8 mouse cellular contexts compared by ENCODE assay signal in genomic region chr6:91514737-91515362, GRCm38 (mm10). TPM values are rescaled to one million over a fixed set of nuclear protein-coding genes. Genes with fewer than 3 reads are reported as not detected.
A peak's percentile ranks its signal among the peaks of the same experiment; 100 is the strongest.
DNase-seq lines count a peak whose midpoint lies in the region; ATAC-seq and TF ChIP-seq lines count a peak whose summit lies in the region.

No protein-coding gene starts in this region.

- peak overlapping the region; percentile 68 for H3K4me2 ChIP-seq in liver, embryonic 11.5 days
- peak overlapping the region; percentile 69 for H3K4me2 ChIP-seq in stomach, embryonic 15.5 days

- ATAC-seq in liver, embryonic 11.5 days (replicated peaks; ENCODE audit: low FRiP score): no peak
- no peak for ATAC-seq in stomach, embryonic 15.5 days (ENCODE audit: insufficient read depth, low FRiP score, low read depth)

- H3K36me3 ChIP-seq in liver, embryonic 11.5 days (ENCODE audit: control insufficient read depth, insufficient read depth, low read length): peaks cover 10% of the 10 kb centered on the region
- peaks cover 16% of the 10 kb centered on the region for H3K36me3 ChIP-seq in stomach, embryonic 15.5 days

- TF ChIP-seq POLR2A in embryonic fibroblast, embryonic 13.5 days (IDR thresholded peaks at IDR 0.05; ENCODE audit: low read depth, low read length): no peak

- no peaks in the 10 kb centered on the region for H3K9me3 ChIP-seq in liver, embryonic 11.5 days (ENCODE audit: control insufficient read depth, low read length)
- no peaks in the 10 kb centered on the region for H3K9me3 ChIP-seq in stomach, embryonic 15.5 days

- WGBS in liver, embryonic 11.5 days: 18% methylated on average over 10 of the region's 10 CpGs
- WGBS in stomach, embryonic 15.5 days: 18% methylated on average over 10 of the region's 10 CpGs

- no peak for TF ChIP-seq CTCF in embryonic fibroblast, embryonic 13.5 days (IDR thresholded peaks at IDR 0.05; ENCODE audit: borderline replicate concordance, insufficient read depth, low read length)

- H3K4me1 ChIP-seq in embryonic fibroblast, embryonic 13.5 days (ENCODE audit: control insufficient read depth, insufficient read depth, low read length): peaks cover 4% of the 10 kb centered on the region; the same call in 1 of the 2 replicates
- peaks cover 14% of the 10 kb centered on the region for H3K4me1 ChIP-seq in liver, embryonic 11.5 days (replicated peaks; ENCODE audit: control insufficient read depth, insufficient read depth, low read length)
- H3K4me1 ChIP-seq in stomach, embryonic 15.5 days: peaks cover 6% of the 10 kb centered on the region

- DNase-seq in cerebellum, adult 9-10 months: peak; percentile 37
- DNase-seq in cerebellum, postnatal 4 days (ENCODE audit: low spot score in 2 of 2): no peak
- DNase-seq in 416B (ENCODE audit: low read depth): peak; percentile 52
- no peak for DNase-seq in liver, embryonic 11.5 days (ENCODE audit: low spot score)
- DNase-seq in right cerebral cortex, postnatal 10 days (ENCODE audit: low spot score in 2 of 2): no peak
- DNase-seq in adrenal gland, adult 8-10 months: no peak

- H3K9ac ChIP-seq in liver, embryonic 11.5 days (ENCODE audit: low read depth, low read length): peak overlapping the region; percentile 78
- peak overlapping the region; percentile 52; the same call in 1 of the 2 replicates for H3K9ac ChIP-seq in stomach, embryonic 15.5 days

- no peak overlapping the region for H3K27ac ChIP-seq in embryonic fibroblast, embryonic 13.5 days (ENCODE audit: insufficient read depth, low read length)
- H3K27ac ChIP-seq in liver, embryonic 11.5 days (ENCODE audit: low read depth, low read length): no peak overlapping the region
- H3K27ac ChIP-seq in stomach, embryonic 15.5 days: 0 out of 2 replicates have a peak overlapping the region, but pooled peaks have one; percentile 44

- H3K27me3 ChIP-seq in liver, embryonic 11.5 days (replicated peaks; ENCODE audit: control insufficient read depth, insufficient read depth, low read length): no peaks in the 10 kb centered on the region
- no peaks in the 10 kb centered on the region for H3K27me3 ChIP-seq in stomach, embryonic 15.5 days (replicated peaks)

- peak overlapping the region; percentile 75 for H3K4me3 ChIP-seq in embryonic fibroblast, embryonic 13.5 days (ENCODE audit: insufficient read depth, low read length)
- H3K4me3 ChIP-seq in liver, embryonic 11.5 days (ENCODE audit: low read depth, low read length): peak overlapping the region; percentile 83
- H3K4me3 ChIP-seq in stomach, embryonic 15.5 days (replicated peaks): peak overlapping the region; percentile 88

RNA-seq across cellular contexts. Expression of gene Xpc, which starts 0.8 kb away (rescaled TPM):
- polyA plus RNA-seq in embryonic fibroblast, embryonic 13.5 days (2011; ENCODE audit: insufficient read length, low read depth, missing spikeins): 5.7 and 7.7 TPM in 2 replicates
- 13.2 and 13.4 TPM in 2 replicates for polyA plus RNA-seq in liver, embryonic 11.5 days (2014; fragmentation: Nextera tagmentation; extraction: Ambion mirVana)
- 13.8 and 15.3 TPM in 2 replicates for polyA plus RNA-seq in stomach, embryonic 15.5 days (2015; fragmentation: Nextera tagmentation; extraction: Ambion mirVana)
- total RNA-seq in adrenal gland, adult 8-10 months (2022): 10 to 100 TPM; 19.6 to 24.0 (median 22.6) TPM

RNA-seq across cellular contexts. Expression of gene Lsm3, which starts 0.9 kb away (rescaled TPM):
- 70.3 and 96.0 TPM in 2 replicates for polyA plus RNA-seq in embryonic fibroblast, embryonic 13.5 days (2011; ENCODE audit: insufficient read length, low read depth, missing spikeins)
- polyA plus RNA-seq in liver, embryonic 11.5 days (2014; fragmentation: Nextera tagmentation; extraction: Ambion mirVana): 309 and 318 TPM in 2 replicates
- 239 and 248 TPM in 2 replicates for polyA plus RNA-seq in stomach, embryonic 15.5 days (2015; fragmentation: Nextera tagmentation; extraction: Ambion mirVana)
- 10 to 100 TPM; 29.6 to 42.9 (median 37.4) TPM for total RNA-seq in adrenal gland, adult 8-10 months (2022)

RNA-seq across cellular contexts. Expression of gene Tmem43, which starts 41.3 kb away (rescaled TPM):
- polyA plus RNA-seq in embryonic fibroblast, embryonic 13.5 days (2011; ENCODE audit: insufficient read length, low read depth, missing spikeins): 99.4 and 116 TPM in 2 replicates
- 30.0 and 31.7 TPM in 2 replicates for polyA plus RNA-seq in liver, embryonic 11.5 days (2014; fragmentation: Nextera tagmentation; extraction: Ambion mirVana)
- 45.8 and 46.9 TPM in 2 replicates for polyA plus RNA-seq in stomach, embryonic 15.5 days (2015; fragmentation: Nextera tagmentation; extraction: Ambion mirVana)
- total RNA-seq in adrenal gland, adult 8-10 months (2022): 10 to 100 TPM; 46.0 to 70.9 (median 60.9) TPM

RNA-seq across cellular contexts. Expression of gene Chchd4, which starts 41.5 kb away (rescaled TPM):
- polyA plus RNA-seq in embryonic fibroblast, embryonic 13.5 days (2011; ENCODE audit: insufficient read length, low read depth, missing spikeins): 5.3 and 5.8 TPM in 2 replicates
- 47.1 and 47.3 TPM in 2 replicates for polyA plus RNA-seq in liver, embryonic 11.5 days (2014; fragmentation: Nextera tagmentation; extraction: Ambion mirVana)
- polyA plus RNA-seq in stomach, embryonic 15.5 days (2015; fragmentation: Nextera tagmentation; extraction: Ambion mirVana): 25.9 and 29.7 TPM in 2 replicates
- 10 to 100 TPM; 16.6 to 19.3 (median 18.2) TPM for total RNA-seq in adrenal gland, adult 8-10 months (2022)

Comparison
In these comparisons a context has a peak if more than half of its experiments do, and no peak if none do; other contexts are left out.
1. DNase-seq: peak in cerebellum, adult 9-10 months (single experiment) and 416B (single experiment); none in cerebellum, postnatal 4 days (0 of 2), liver, embryonic 11.5 days (single experiment), right cerebral cortex, postnatal 10 days (0 of 2) and adrenal gland, adult 8-10 months (single experiment).
2. Peak in every context shown above with its lines, with median percentiles within 50 percentile points of each other: H3K4me3 ChIP-seq.